Mouse (Mus musculus) bone marrow macrophage, adult 2 months (primary cell): ENCODE data around the gene Slc22a16. TPM values are rescaled to one million over a fixed set of nuclear protein-coding genes. Genes with fewer than 3 reads are reported as not detected.

ENCODE experiments used
- H3K27ac ChIP-seq: 2 replicates; pipeline ENCODE4 v1.5.1; 2012; ENCODE audit warnings: low read depth, low read length; ENCODE audit not compliant: insufficient read depth
- H3K4me1 ChIP-seq: 2 replicates; pipeline ENCODE4 v1.6.1; 2012; ENCODE audit warnings: low read length; ENCODE audit not compliant: control insufficient read depth, insufficient read depth
- H3K4me3 ChIP-seq: 2 replicates; pipeline ENCODE4 v1.5.1; 2012; ENCODE audit warnings: mild to moderate bottlenecking, low read length, moderate library complexity; ENCODE audit not compliant: insufficient read depth
- CTCF ChIP-seq: IDR thresholded peaks from 2 replicates; pipeline ENCODE4 v1.5.1; 2012; ENCODE audit warnings: low read depth, mild to moderate bottlenecking, low read length, moderate library complexity
- POLR2A ChIP-seq: IDR thresholded peaks from 2 replicates; pipeline ENCODE4 v1.6.1; 2012; ENCODE audit warnings: mild to moderate bottlenecking, low read depth, low read length, borderline replicate concordance
- polyA plus RNA-seq: library from polyadenylated mRNA; stranded (reverse); fragments of >200 nt; gene quantifications from 2 replicates; pipeline ENCODE4 v1.2.4, GENCODE M21; 2012; ENCODE audit not compliant: missing spikeins, insufficient read depth, insufficient read length

Slc22a16 gene
- polyA plus RNA-seq, 1 experiment: not detected

GRCm38 (mm10) chr10:40638276-40638675 lies 68.1 kb downstream of the Slc22a16 start:
- TF ChIP-seq CTCF (no peak), POLR2A (no peak)

GRCm38 (mm10) chr10:40638823-40639819 lies 69.0 kb downstream of the Slc22a16 start:
- TF ChIP-seq POLR2A: no peak
- no peak for TF ChIP-seq CTCF

More at GRCm38 (mm10) chr10:40638276-40638675, 68.1 kb downstream of the Slc22a16 start:
- no peak overlapping the region for H3K27ac ChIP-seq
- no peak overlapping the region for H3K4me3 ChIP-seq
- H3K4me1 ChIP-seq: 0 out of 2 replicates have a peak, but pooled peaks cover 2% of the 10 kb centered on the region

GRCm38 (mm10) chr10:40640406-40640805 lies 70.3 kb downstream of the Slc22a16 start:
- Histone ChIP-seq H3K27ac (no peak overlapping the region), H3K4me3 (no peak overlapping the region), H3K4me1 (0 out of 2 replicates have a peak, but pooled peaks cover 2% of the 10 kb centered on the region)
- TF ChIP-seq POLR2A: no peak
- TF ChIP-seq CTCF: no peak

More at GRCm38 (mm10) chr10:40638823-40639819, 69.0 kb downstream of the Slc22a16 start:
- Histone ChIP-seq H3K4me3 (no peak overlapping the region), H3K4me1 (0 out of 2 replicates have a peak, but pooled peaks cover 2% of the 10 kb centered on the region), H3K27ac (no peak overlapping the region)

GRCm38 (mm10) chr10:40641901-40642300 lies 71.8 kb downstream of the Slc22a16 start:
- Histone ChIP-seq H3K27ac (no peak overlapping the region), H3K4me3 (no peak overlapping the region), H3K4me1 (0 out of 2 replicates have a peak, but pooled peaks cover 2% of the 10 kb centered on the region)
- no peak for TF ChIP-seq CTCF
- no peak for TF ChIP-seq POLR2A

GRCm38 (mm10) chr10:40643126-40643525 lies 73.0 kb downstream of the Slc22a16 start:
- H3K27ac ChIP-seq: no peak overlapping the region
- no peak overlapping the region for H3K4me3 ChIP-seq
- H3K4me1 ChIP-seq: 0 out of 2 replicates have a peak, but pooled peaks cover 2% of the 10 kb centered on the region
- no peak for TF ChIP-seq POLR2A
- TF ChIP-seq CTCF: no peak

- Histone ChIP-seq H3K4me1 (0 out of 2 replicates have a peak, but pooled peaks cover 2% of the 10 kb centered on the region), H3K27ac (no peak overlapping the region), H3K4me3 (no peak overlapping the region)
- TF ChIP-seq CTCF: no peak
- TF ChIP-seq POLR2A: no peak
Observed at GRCm38 (mm10) chr10:40644456-40644855, 74.3 kb downstream of the Slc22a16 start.

- Histone ChIP-seq H3K4me1 (0 out of 2 replicates have a peak, but pooled peaks cover 2% of the 10 kb centered on the region), H3K27ac (no peak overlapping the region), H3K4me3 (no peak overlapping the region)
- TF ChIP-seq POLR2A (no peak), CTCF (no peak)
Observed at GRCm38 (mm10) chr10:40645346-40645745, 75.2 kb downstream of the Slc22a16 start.

- Histone ChIP-seq H3K4me3 (no peak overlapping the region), H3K4me1 (no peaks in the 10 kb centered on the region), H3K27ac (no peak overlapping the region)
- TF ChIP-seq POLR2A: no peak
- no peak for TF ChIP-seq CTCF
Observed at GRCm38 (mm10) chr10:40648776-40649175, 78.6 kb downstream of the Slc22a16 start.

- no peak overlapping the region for H3K4me3 ChIP-seq
- TF ChIP-seq CTCF (no peak), POLR2A (no peak)
- H3K27ac ChIP-seq: no peak overlapping the region
- H3K4me1 ChIP-seq: no peaks in the 10 kb centered on the region
Observed at GRCm38 (mm10) chr10:40649634-40650033, 79.5 kb downstream of the Slc22a16 start.

GRCm38 (mm10) chr10:40651676-40652075 lies 81.5 kb downstream of the Slc22a16 start:
- no peak for TF ChIP-seq CTCF
- no peak for TF ChIP-seq POLR2A

More at GRCm38 (mm10) chr10:40651676-40652075, 81.5 kb downstream of the Slc22a16 start:
- no peak overlapping the region for H3K27ac ChIP-seq
- no peak overlapping the region for H3K4me3 ChIP-seq
- H3K4me1 ChIP-seq: no peaks in the 10 kb centered on the region

Other genes starting within 250 kb of the Slc22a16 start
- 38.4 and 41.2 TPM in 2 replicates for gene Cdk19, start 230.8 kb upstream of the Slc22a16 start, polyA plus RNA-seq
- not detected in 2 replicates for gene Ddo, start 59.7 kb downstream of the Slc22a16 start, polyA plus RNA-seq
- gene Mettl24, start 112.9 kb downstream of the Slc22a16 start, polyA plus RNA-seq: not detected in 2 replicates